Mouse (Mus musculus): ENCODE measurements at regions not wholly inside any gene's neighbourhood (a gene's known extent, or its start where the extent isn't known, plus 50 kb on each side); places are given as distances from the start of the nearest gene placed in this dataset.
"Not testable (repeated sequence)": the region's sequence is repeated elsewhere in the genome, so short reads cannot be mapped to it uniquely, and the experiment has no call there.

DNA sequence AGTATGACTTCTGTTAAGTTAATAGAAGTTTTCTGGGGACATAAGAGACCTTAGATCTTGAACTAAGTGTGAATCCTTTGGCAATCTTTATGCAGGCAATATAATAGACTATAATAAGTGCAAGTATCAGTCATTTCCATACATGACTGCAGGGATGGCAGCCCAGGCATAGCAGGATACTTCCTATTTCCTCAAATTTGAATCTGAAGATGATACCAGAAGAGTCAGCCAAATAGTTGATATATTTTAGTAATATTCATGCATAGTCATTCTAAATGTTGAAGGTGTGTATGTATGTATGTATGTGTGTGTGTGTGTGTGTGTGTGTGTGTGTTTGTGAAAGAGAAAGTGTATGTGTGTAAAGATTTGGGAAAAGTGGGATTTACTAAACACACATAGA lies 64.3 kb downstream of the Prl2c2 start:
- H3K9me3 ChIP-seq (replicated peaks) = peaks cover 55% of the 10 kb centered on the region
- H3K27me3 ChIP-seq (ENCODE audit: low read depth, poor library complexity, severe bottlenecking) = not testable (repeated sequence)

DNA sequence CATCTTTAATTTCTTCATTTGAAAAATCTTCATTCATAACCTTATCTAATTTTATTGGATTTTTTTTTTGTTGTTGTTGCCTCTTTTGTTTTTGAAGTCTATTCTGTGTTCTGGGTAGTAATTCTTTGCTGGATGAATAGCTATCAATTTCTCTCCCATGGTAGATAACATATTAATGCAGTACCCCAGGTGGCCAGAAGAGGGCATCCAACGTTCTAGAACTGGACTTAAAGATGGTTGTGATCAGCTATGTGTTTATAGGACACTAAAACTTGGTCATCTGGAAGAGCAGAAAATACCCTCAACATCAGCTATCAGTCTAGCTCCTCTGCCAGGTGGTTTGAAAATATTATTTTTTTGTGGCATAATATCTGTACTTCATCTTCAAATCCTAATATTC lies 70.1 kb downstream of the Prl2c2 start:
- H3K36me3 ChIP-seq; H3K4me3 ChIP-seq; H3K27ac ChIP-seq (replicated peaks); H3K4me1 ChIP-seq; H3K27me3 ChIP-seq (ENCODE audit: low read depth, poor library complexity, severe bottlenecking); DNase-seq (ENCODE audit: low spot score): not testable (repeated sequence)
- 4% methylated on average over 1 of the region's 1 CpGs for WGBS
- H3K9me3 ChIP-seq (replicated peaks) = peaks cover 85% of the 10 kb centered on the region

More for the DNA sequence above, 64.3 kb downstream of the Prl2c2 start:
- not testable (repeated sequence) for DNase-seq (ENCODE audit: low spot score); H3K27ac ChIP-seq (replicated peaks); H3K36me3 ChIP-seq; H3K4me1 ChIP-seq; H3K4me3 ChIP-seq

DNA sequence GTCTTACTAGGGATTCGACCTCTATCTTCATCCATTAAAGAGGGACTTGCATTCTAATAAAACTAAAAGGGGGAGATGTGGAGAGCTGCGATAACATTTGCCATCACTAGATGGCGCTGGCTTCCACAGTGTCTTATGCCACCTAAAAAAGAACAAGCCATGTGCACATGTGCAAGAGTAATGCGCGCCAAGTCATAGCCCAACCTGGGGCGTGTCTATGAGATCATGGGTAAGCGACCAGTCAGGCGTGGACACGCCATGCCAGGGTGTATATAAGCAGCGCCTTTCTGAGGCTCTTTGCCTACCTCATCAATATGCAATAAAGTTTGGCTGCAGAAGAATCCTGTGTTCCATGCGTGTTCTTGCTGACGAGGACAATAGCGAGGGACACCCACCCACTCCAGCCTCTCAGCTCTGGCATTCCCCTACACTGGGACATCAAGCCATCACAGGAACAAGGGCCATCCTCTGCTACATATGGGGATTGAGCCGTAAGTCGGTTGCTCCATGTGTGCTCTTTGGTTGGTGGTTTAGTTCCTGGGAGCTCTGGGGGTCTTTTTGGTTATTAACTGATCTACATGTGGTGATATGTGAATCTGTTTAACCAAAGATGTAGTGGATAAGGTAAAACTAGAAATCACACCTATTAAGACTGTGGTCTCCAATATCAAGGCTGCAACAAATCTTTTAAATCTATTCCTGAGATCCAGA lies 73.1 kb downstream of the Prl2c2 start:
- peaks cover 89% of the 10 kb centered on the region for H3K9me3 ChIP-seq (replicated peaks)
- not testable (repeated sequence) for H3K4me1 ChIP-seq
- WGBS = 86% methylated on average over 15 of the region's 15 CpGs

DNA sequence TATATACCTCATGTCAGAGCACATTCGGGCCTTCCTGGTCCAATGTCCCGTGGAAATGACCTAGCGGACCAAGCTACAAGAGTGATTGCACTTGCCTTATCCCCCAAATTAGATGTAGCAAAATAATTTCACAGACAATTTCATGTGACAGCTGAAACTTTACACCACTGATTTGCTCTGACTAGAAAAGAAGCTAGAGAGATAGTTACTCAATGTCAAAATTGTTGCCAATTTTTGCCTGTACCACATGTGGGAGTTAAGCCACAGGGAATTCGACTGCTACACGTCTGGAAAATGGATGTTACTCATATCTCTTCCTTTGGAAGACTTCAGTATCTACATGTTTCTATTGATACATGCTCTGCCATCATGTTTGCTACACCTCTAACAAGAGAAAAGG lies 74.6 kb downstream of the Prl2c2 start:
- no peak overlapping the region for H3K4me3 ChIP-seq
- peaks cover 93% of the 10 kb centered on the region for H3K9me3 ChIP-seq (replicated peaks)
- H3K27me3 ChIP-seq (ENCODE audit: low read depth, poor library complexity, severe bottlenecking) = no peaks in the 10 kb centered on the region
- DNase-seq (ENCODE audit: low spot score) = no peak
- H3K36me3 ChIP-seq = no peaks in the 10 kb centered on the region
- WGBS = 79% methylated on average over 5 of the region's 5 CpGs
- no peak overlapping the region for H3K27ac ChIP-seq (replicated peaks)
- H3K4me1 ChIP-seq = no peaks in the 10 kb centered on the region

More for the DNA sequence above, 73.1 kb downstream of the Prl2c2 start:
- not testable (repeated sequence) for DNase-seq (ENCODE audit: low spot score); H3K36me3 ChIP-seq; H3K27me3 ChIP-seq (ENCODE audit: low read depth, poor library complexity, severe bottlenecking); H3K27ac ChIP-seq (replicated peaks); H3K4me3 ChIP-seq

DNA sequence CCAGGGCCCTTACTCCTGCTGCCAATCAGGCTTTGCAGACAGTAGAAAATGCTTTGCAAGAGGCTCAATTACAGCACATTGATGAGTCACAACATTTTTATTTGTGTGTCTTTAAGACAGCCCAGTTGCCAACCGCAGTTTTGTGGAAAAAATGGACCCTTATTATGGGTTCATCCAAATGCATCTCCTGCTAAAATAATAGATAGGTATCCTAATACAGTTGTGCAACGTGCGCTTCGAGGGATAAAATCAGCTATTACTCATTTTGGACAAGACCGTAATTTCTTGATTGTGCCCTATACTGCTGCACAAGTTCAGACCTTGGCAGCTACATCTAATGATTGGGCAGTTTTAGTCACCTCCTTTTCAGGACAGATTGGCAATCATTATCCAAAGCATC lies 75.4 kb downstream of the Prl2c2 start:
- Histone ChIP-seq H3K9me3 (replicated peaks) (peaks cover 91% of the 10 kb centered on the region), H3K27me3 (ENCODE audit: low read depth, poor library complexity, severe bottlenecking) (no peaks in the 10 kb centered on the region), H3K4me1 (no peaks in the 10 kb centered on the region), H3K36me3 (no peaks in the 10 kb centered on the region), H3K4me3 (no peak overlapping the region), H3K27ac (replicated peaks) (no peak overlapping the region)
- WGBS = 91% methylated on average over 5 of the region's 5 CpGs
- no peak for DNase-seq (ENCODE audit: low spot score)

DNA sequence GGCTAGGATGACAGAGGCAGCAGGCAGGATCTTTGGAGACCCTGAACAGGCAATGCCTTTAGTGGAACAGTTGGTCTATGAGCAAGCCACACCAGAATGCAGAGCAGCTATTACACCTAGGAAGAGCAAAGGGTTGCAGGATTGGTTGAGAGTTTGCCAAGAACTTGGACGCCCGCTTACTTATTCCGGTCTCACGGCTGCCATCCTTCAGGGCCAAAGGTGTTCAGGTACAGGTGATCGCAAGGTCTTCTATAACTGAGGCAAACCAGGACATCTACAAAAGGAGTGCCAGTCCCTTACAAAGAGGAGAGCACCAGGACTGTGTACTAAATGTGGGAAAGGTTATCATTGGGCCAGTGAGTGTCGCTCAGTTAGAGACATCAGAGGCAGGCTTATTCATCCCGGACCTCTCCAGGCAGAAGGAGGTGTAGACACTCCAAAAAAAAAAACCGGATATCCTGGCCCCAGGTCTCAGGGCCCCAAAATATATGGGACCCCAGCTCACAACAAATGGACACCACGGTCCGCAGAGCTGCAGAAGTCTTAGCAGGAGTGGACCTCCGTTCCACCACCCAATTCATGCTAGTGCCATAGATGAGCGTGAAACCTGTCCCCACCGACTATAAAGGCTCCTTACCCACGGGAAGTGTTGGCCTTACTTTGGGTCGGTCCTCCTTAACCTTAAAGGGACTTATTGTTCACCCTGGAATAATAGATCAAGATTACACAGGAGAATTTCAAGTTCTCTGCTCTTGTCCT lies 77.4 kb downstream of the Prl2c2 start:
- H3K36me3 ChIP-seq = no peaks in the 10 kb centered on the region
- no peak overlapping the region for H3K27ac ChIP-seq (replicated peaks)
- no peaks in the 10 kb centered on the region for H3K4me1 ChIP-seq
- H3K27me3 ChIP-seq (ENCODE audit: low read depth, poor library complexity, severe bottlenecking) = no peaks in the 10 kb centered on the region
- DNase-seq (ENCODE audit: low spot score) = no peak
- peaks cover 95% of the 10 kb centered on the region for H3K9me3 ChIP-seq (replicated peaks)
- 90% methylated on average over 15 of the region's 15 CpGs for WGBS
- no peak overlapping the region for H3K4me3 ChIP-seq

DNA sequence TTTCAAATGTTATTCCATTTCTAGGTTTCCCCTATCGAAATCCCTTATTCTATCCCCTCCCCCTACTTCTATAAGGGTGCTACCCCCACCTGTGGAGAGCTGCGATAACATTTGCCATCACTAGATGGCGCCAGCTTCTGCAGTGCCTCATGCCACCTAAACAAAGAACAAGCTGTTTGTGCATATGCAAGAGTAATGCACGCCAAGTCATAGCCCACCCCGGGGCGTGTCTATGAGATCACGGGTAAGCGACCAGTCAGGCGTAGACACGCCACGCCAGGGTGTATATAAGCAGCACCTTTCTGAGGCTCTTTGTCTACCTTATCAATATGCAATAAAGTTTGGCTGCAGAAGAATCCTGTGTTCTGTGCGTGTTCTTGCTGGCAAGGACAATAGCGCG lies 79.6 kb downstream of the Prl2c2 start:
- WGBS = 90% methylated on average over 14 of the region's 14 CpGs
- Histone ChIP-seq H3K4me1 (no peaks in the 10 kb centered on the region), H3K4me3 (no peak overlapping the region), H3K36me3 (no peaks in the 10 kb centered on the region), H3K9me3 (replicated peaks) (peaks cover 81% of the 10 kb centered on the region), H3K27ac (replicated peaks) (no peak overlapping the region), H3K27me3 (ENCODE audit: low read depth, poor library complexity, severe bottlenecking) (no peaks in the 10 kb centered on the region)
- DNase-seq (ENCODE audit: low spot score) = no peak

DNA sequence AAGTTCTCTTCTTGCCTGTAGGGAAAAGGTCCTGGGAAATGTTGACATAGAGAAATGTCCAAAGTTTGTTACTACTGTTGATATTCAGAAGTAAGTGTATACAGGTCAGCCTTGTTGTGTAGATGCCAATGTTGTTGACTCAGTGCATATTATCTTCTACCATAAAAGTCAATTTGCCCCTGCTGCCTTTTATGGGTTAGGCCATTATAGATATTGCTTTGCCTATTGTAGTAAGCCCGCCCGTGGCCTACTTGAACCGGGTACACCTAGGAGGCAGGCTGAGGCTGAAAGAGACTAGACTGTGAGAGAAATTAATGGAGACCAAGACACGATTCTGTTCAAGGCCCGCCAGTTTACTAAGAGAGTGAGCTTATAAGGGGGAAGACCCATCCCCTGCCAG lies 92.3 kb downstream of the Prl2c2 start:
- Histone ChIP-seq H3K4me3 (no peak overlapping the region), H3K27me3 (ENCODE audit: low read depth, poor library complexity, severe bottlenecking) (no peaks in the 10 kb centered on the region), H3K9me3 (replicated peaks) (peaks cover 90% of the 10 kb centered on the region), H3K36me3 (no peaks in the 10 kb centered on the region), H3K27ac (replicated peaks) (no peak overlapping the region), H3K4me1 (no peaks in the 10 kb centered on the region)
- WGBS = 83% methylated on average over 5 of the region's 5 CpGs
- DNase-seq (ENCODE audit: low spot score) = no peak

DNA sequence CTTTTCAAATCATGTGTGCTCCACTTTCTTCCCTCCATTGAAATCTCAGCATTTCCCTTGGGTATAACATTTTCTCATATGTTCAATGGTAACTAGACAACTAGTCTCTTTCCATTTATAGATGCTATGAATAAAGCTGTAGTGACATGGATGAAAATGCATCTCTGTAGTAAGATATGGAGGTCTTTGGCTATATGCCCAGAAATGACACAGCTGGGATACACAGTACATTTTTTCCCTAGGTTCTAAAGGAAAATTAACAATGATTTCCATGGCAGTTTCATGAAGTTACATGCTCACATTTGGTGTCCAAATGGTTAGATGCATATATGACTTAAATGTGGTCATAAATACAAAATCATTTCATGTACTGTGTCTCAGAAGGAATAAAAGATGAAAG lies 99.0 kb downstream of the Prl2c2 start:
- no peak overlapping the region for H3K4me3 ChIP-seq
- no peaks in the 10 kb centered on the region for H3K4me1 ChIP-seq
- H3K36me3 ChIP-seq = no peaks in the 10 kb centered on the region
- H3K27ac ChIP-seq (replicated peaks) = no peak overlapping the region
- no peak for DNase-seq (ENCODE audit: low spot score)
- H3K9me3 ChIP-seq (replicated peaks) = peaks cover 94% of the 10 kb centered on the region
- H3K27me3 ChIP-seq (ENCODE audit: low read depth, poor library complexity, severe bottlenecking) = no peaks in the 10 kb centered on the region

DNA sequence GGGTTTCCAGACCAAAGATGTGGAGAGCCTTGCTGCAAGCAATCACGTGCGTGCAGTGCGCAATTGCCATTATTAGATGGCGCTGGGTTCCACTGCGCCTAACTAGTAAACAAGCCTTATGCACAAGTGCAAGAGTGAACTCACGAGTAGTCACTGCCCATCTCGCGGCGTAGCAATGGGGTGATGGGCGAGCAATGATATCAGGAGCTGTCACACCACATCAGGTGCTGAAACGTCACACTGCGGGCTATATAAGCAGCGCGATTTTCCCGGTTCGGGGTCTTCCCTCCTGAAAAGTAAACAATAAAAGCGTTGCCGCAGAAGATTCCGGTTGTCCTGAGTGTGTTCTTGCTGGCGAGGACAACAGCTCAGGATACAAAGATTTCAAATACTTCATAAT lies 89.8 kb upstream of the Prl2c3 start:
- not testable (repeated sequence) for H3K36me3 ChIP-seq; H3K4me3 ChIP-seq; H3K27ac ChIP-seq (replicated peaks); H3K27me3 ChIP-seq (ENCODE audit: low read depth, poor library complexity, severe bottlenecking); DNase-seq (ENCODE audit: low spot score); H3K4me1 ChIP-seq
- H3K9me3 ChIP-seq (replicated peaks) = peaks cover 74% of the 10 kb centered on the region
- WGBS = 89% methylated on average over 20 of the region's 20 CpGs

DNA sequence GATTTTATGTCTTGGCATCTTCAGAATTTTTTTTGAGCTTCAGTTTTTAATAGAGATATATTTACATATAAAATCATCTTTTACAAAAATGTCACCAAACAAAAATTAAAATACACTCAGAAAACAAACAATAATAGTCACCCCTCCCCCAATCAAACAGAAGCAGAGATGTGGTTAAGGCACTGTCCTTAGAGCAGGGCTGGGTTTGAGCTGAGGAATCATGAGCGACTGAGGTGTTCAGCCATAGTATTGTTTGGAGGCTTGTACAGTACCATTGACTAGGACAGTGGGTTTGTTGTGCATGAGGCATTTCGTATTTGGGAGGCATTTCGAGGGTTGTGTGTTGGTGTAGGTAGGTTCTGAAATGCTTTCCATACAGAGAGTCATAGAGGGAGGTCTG lies 79.6 kb upstream of the Prl2c3 start:
- H3K27me3 ChIP-seq (ENCODE audit: low read depth, poor library complexity, severe bottlenecking); DNase-seq (ENCODE audit: low spot score); H3K27ac ChIP-seq (replicated peaks); H3K4me3 ChIP-seq; H3K4me1 ChIP-seq; H3K36me3 ChIP-seq: not testable (repeated sequence)
- 78% methylated on average over 3 of the region's 3 CpGs for WGBS
- peaks cover 78% of the 10 kb centered on the region for H3K9me3 ChIP-seq (replicated peaks)

DNA sequence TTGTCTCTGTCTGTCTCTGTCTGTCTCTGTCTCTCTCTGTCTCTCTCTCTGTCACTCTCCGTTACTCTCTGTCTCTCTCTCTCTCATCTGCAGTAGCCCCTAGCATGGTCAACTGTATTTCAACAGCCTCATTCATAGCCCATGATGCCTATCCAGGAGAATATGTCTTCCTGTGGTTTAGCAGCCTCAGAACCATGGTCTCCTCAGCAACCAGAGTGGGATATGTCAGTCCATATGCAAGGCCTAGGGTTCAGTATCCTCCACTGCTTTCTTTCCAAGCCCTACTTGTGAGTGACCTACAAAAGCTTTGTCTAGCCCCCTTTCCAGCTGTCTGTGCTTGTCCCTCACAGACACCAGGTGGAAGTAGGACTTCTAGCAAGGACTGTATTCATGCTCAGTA lies 65.1 kb upstream of the Prl2c3 start:
- peaks cover 59% of the 10 kb centered on the region for H3K9me3 ChIP-seq (replicated peaks)
- H3K36me3 ChIP-seq; DNase-seq (ENCODE audit: low spot score); H3K27me3 ChIP-seq (ENCODE audit: low read depth, poor library complexity, severe bottlenecking); H3K4me1 ChIP-seq; H3K4me3 ChIP-seq; H3K27ac ChIP-seq (replicated peaks): not testable (repeated sequence)
- WGBS = 88% methylated on average over 1 of the region's 1 CpGs

DNA sequence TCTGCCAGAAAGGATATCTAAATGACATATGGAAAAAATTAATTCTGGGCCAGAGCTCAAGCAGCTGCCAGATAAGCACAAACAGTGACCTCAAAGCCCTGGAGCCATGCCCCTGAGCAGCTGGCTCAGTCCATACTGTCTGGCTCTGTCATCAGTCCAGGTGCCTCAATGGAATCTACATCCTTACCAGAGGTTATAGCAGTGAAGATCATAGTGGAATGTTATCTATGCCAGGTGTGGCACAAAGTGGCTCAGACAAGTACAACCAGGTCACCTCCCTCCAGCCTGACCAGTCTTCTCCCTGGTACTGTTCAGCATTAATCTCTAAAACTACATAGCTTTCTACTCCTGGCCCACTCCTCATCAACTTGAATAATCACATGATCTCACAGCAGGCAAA lies 64.4 kb upstream of the Prl2c3 start:
- Histone ChIP-seq H3K27me3 (ENCODE audit: low read depth, poor library complexity, severe bottlenecking) (no peaks in the 10 kb centered on the region), H3K4me3 (no peak overlapping the region), H3K27ac (replicated peaks) (no peak overlapping the region), H3K4me1 (no peaks in the 10 kb centered on the region), H3K9me3 (replicated peaks) (peaks cover 66% of the 10 kb centered on the region), H3K36me3 (no peaks in the 10 kb centered on the region)
- no peak for DNase-seq (ENCODE audit: low spot score)

Measured in midbrain, embryonic 10.5 days (tissue).